Mouse (Mus musculus) neural tube, embryonic 12.5 days (tissue): ENCODE data around the gene Ctnnbl1. TPM values are rescaled to one million over a fixed set of nuclear protein-coding genes. Genes with fewer than 3 reads are reported as not detected.

Experiments
- ATAC-seq: fragments of 200-750 bp; cut with Nextera tagmentation; 2 replicates; pipeline ENCODE4 v1.8.0; 2017; ENCODE audit warnings: low read depth, mild to moderate bottlenecking, moderate TSS enrichment, moderate library complexity; ENCODE audit not compliant: low FRiP score
- H3K27ac ChIP-seq: fragments of 300-500 bp; sonication (generic); 2 replicates; pipeline ENCODE4 v1.5.1; 2016
- H3K27me3 ChIP-seq: fragments of 300-500 bp; sonication (generic); replicated peaks from 2 replicates; pipeline ENCODE4 v1.6.1; 2016; ENCODE audit warnings: mild to moderate bottlenecking
- H3K36me3 ChIP-seq: fragments of 300-500 bp; sonication (generic); 2 replicates; pipeline ENCODE4 v1.6.1; 2016; ENCODE audit warnings: mild to moderate bottlenecking
- H3K4me1 ChIP-seq: fragments of 300-500 bp; sonication (generic); 2 replicates; pipeline ENCODE4 v1.6.1; 2016
- H3K4me2 ChIP-seq: fragments of 300-500 bp; sonication (generic); replicated peaks from 2 replicates; pipeline ENCODE4 v1.6.1; 2016; ENCODE audit warnings: mild to moderate bottlenecking
- H3K4me3 ChIP-seq: fragments of 300-500 bp; sonication (generic); 2 replicates; pipeline ENCODE4 v1.5.1; 2016
- H3K9ac ChIP-seq: fragments of 300-500 bp; sonication (generic); 2 replicates; pipeline ENCODE4 v1.6.1; 2016; ENCODE audit warnings: mild to moderate bottlenecking
- H3K9me3 ChIP-seq: fragments of 300-500 bp; sonication (generic); 2 replicates; pipeline ENCODE4 v1.6.1; 2016; ENCODE audit warnings: mild to moderate bottlenecking
- WGBS: fragments of 180-500 bp; shearing (Covaris S2); methylation state at CpG from one replicate; pipeline ENCODE4 v1.1.7; 2016; 5-methylcytosine and 5-hydroxymethylcytosine counted together
- polyA plus RNA-seq: library from polyadenylated mRNA; unstranded; fragments of >200 nt; fragmentation: Nextera tagmentation; extraction: Ambion mirVana; gene quantifications from 2 replicates; pipeline ENCODE4 v1.2.1, GENCODE M21; 2016

Gene Ctnnbl1
- polyA plus RNA-seq, 1 experiment from 2014 or later: 80.2 TPM

GRCm38 (mm10) chr2:157712677-157713076 is 24.5 kb upstream of the Ctnnbl1 start:
- 82% methylated on average over 6 of the region's 6 CpGs for WGBS
- Histone ChIP-seq H3K4me2 (no peak overlapping the region), H3K9me3 (no peaks in the 10 kb centered on the region), H3K27ac (no peak overlapping the region), H3K9ac (no peak overlapping the region), H3K27me3 (no peaks in the 10 kb centered on the region), H3K4me1 (peaks cover 25% of the 10 kb centered on the region), H3K36me3 (no peaks in the 10 kb centered on the region), H3K4me3 (no peak overlapping the region)
- ATAC-seq: no peak

GRCm38 (mm10) chr2:157715586-157716191 is 21.5 kb upstream of the Ctnnbl1 start:
- H3K9ac ChIP-seq: 0 out of 2 replicates have a peak overlapping the region, but pooled peaks have one; percentile 14
- no peak overlapping the region for H3K4me3 ChIP-seq
- H3K9me3 ChIP-seq: no peaks in the 10 kb centered on the region
- H3K4me2 ChIP-seq: no peak overlapping the region
- no peak for ATAC-seq
- no peak overlapping the region for H3K27ac ChIP-seq
- H3K36me3 ChIP-seq: no peaks in the 10 kb centered on the region
- H3K27me3 ChIP-seq: no peaks in the 10 kb centered on the region
- H3K4me1 ChIP-seq: peaks cover 24% of the 10 kb centered on the region
- 40% methylated on average over 12 of the region's 12 CpGs for WGBS

DNA sequence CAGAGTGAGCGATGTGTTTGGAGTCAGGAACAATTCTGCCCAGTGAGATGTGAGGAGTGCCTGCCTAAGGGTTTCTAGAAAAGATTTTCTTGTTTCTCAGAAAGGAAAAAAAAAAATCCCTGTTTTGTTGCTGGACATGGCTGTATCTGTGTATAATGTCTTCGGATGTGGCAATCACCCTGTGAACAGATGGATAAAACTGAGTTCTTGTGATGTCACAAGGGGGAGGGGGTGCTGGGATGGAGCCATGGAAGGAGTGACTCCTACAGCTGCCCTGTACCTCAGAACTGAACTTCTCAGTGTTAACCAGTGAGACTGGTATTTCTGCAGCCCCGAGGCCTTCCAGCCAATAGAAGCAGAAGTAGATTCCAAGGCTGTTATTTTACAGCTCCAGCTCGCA is 18.8 kb upstream of the Ctnnbl1 start:
- no peaks in the 10 kb centered on the region for H3K9me3 ChIP-seq
- no peak for ATAC-seq
- H3K36me3 ChIP-seq: no peaks in the 10 kb centered on the region
- H3K4me3 ChIP-seq: no peak overlapping the region
- H3K27ac ChIP-seq: no peak overlapping the region
- peaks cover 16% of the 10 kb centered on the region for H3K4me1 ChIP-seq
- WGBS: 50% methylated on average over 4 of the region's 4 CpGs
- H3K27me3 ChIP-seq: no peaks in the 10 kb centered on the region
- H3K9ac ChIP-seq: no peak overlapping the region
- no peak overlapping the region for H3K4me2 ChIP-seq

DNA sequence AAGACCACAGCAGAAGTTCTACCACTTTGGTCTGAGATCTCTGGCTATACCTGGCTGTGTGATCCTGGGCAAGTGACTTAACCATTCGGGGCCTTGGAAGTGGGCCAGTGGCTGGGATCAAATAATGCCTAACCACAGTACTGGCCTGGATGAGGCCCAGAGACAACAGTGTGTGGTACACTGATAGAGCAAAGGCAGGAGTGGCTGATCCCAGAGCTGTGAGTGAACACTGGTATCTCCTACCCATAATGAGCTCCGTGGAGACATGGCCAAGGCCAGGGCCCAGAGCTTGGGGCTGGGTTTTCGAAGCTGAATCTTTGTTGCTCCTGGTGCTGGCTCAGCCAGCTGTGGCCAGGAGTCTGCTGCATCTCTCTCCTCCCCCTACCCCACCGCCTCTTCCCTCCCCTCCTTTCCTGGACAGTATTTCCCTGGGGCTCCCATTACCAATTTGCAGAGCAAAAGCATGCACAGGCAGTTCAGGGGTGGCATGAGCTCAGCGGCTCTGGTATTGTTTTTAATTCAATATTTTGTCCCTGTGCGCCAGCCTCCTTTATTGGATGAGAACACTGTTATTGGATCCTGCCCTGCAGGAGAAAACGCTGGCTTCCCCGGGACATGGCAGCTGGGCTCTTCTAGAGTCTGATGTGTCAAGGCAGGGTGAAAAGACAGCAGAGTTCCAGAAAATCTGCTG is 13.2 kb upstream of the Ctnnbl1 start:
- Histone ChIP-seq H3K9me3 (no peaks in the 10 kb centered on the region), H3K4me2 (no peak overlapping the region), H3K4me1 (peaks cover 16% of the 10 kb centered on the region), H3K27ac (peak overlapping the region; percentile 50), H3K36me3 (no peaks in the 10 kb centered on the region), H3K9ac (no peak overlapping the region), H3K4me3 (no peak overlapping the region), H3K27me3 (no peaks in the 10 kb centered on the region)
- WGBS: 55% methylated on average over 8 of the region's 8 CpGs
- ATAC-seq: peak; percentile 66

DNA sequence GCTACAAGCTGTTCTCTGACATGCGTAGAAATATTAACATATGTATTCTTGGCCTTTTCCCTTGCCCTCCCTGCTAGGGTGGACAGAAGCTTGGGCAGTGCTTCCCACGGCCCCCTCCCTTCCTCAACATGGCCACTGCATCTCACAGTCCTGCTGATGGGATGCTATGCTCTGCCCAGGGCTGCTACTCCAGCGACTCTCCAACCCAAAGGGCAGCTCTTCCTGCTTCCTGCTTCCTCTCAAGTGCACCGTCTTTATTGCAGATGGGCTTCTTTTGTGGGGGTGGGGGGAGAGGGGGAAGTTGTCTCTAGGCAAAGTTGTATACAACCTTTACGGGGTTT is 12.7 kb upstream of the Ctnnbl1 start:
- H3K9ac ChIP-seq: no peak overlapping the region
- no peak overlapping the region for H3K4me2 ChIP-seq
- H3K27ac ChIP-seq: 0 out of 2 replicates have a peak overlapping the region, but pooled peaks have one; percentile 50
- no peaks in the 10 kb centered on the region for H3K9me3 ChIP-seq
- no peak overlapping the region for H3K4me3 ChIP-seq
- H3K4me1 ChIP-seq: peaks cover 16% of the 10 kb centered on the region
- WGBS: 67% methylated on average over 5 of the region's 5 CpGs
- 0 out of 2 replicates have a peak, but pooled peaks have one; percentile 48 for ATAC-seq
- H3K36me3 ChIP-seq: no peaks in the 10 kb centered on the region
- no peaks in the 10 kb centered on the region for H3K27me3 ChIP-seq

DNA sequence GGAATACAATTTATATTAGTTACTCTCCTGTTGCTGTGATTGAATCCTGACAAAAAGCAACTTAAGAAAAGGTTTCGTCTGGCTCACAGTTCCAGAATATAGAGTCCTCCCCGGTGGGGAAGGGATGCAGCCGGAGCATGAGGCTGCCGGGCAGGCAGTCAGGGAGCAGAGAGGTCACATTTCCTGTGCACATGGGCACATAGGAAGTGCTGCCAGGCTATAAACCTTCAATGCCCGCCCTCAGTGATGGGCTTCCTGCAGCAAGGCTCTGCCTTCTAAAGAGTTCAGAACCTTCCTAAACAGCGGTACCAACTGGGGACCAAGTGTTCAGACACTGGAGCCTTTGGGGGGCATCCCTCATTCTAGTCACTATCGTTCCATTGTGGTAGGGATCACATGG is 7.4 kb downstream of the Ctnnbl1 start:
- Histone ChIP-seq H3K4me3 (no peak overlapping the region), H3K36me3 (no peaks in the 10 kb centered on the region; the same call in 1 of the 2 replicates), H3K27me3 (no peaks in the 10 kb centered on the region), H3K9me3 (no peaks in the 10 kb centered on the region), H3K27ac (no peak overlapping the region), H3K4me2 (no peak overlapping the region), H3K9ac (no peak overlapping the region), H3K4me1 (no peaks in the 10 kb centered on the region)
- no peak for ATAC-seq
- WGBS: 87% methylated on average over 7 of the region's 7 CpGs

GRCm38 (mm10) chr2:157745735-157746134 is 8.5 kb downstream of the Ctnnbl1 start:
- WGBS: 98% methylated on average over 4 of the region's 4 CpGs
- Histone ChIP-seq H3K27ac (no peak overlapping the region), H3K36me3 (no peaks in the 10 kb centered on the region; the same call in 1 of the 2 replicates), H3K27me3 (no peaks in the 10 kb centered on the region), H3K4me1 (peaks cover 5% of the 10 kb centered on the region; the same call in 1 of the 2 replicates), H3K4me2 (no peak overlapping the region), H3K9me3 (no peaks in the 10 kb centered on the region), H3K4me3 (no peak overlapping the region), H3K9ac (no peak overlapping the region)
- ATAC-seq: no peak

DNA sequence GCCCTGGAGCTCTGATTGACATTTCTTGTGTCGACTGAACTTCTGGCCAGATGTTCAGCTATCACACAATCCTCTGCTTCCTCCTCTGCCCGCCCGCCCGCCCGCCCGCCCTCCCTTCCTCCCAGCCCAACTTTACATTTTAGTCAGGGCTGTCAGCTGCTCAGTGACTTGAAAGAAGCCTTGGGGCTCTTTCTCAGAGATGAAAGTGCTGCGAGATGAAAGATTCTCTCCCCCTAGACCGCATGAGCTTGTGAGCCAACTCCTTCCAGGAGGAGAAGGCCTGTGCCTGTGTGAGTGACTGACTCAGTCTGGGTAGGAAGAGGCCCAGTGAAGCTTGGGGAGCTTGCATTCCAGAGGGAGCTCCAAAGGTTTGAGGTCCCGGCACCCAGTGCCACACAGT is 9.4 kb downstream of the Ctnnbl1 start:
- Histone ChIP-seq H3K9ac (no peak overlapping the region), H3K4me1 (peaks cover 12% of the 10 kb centered on the region), H3K27me3 (no peaks in the 10 kb centered on the region), H3K4me3 (no peak overlapping the region), H3K36me3 (no peaks in the 10 kb centered on the region; the same call in 1 of the 2 replicates), H3K4me2 (no peak overlapping the region), H3K9me3 (no peaks in the 10 kb centered on the region), H3K27ac (no peak overlapping the region)
- WGBS: 71% methylated on average over 9 of the region's 9 CpGs
- ATAC-seq: no peak

- Histone ChIP-seq H3K4me1 (peaks cover 24% of the 10 kb centered on the region), H3K36me3 (no peaks in the 10 kb centered on the region; the same call in 1 of the 2 replicates), H3K4me2 (no peak overlapping the region), H3K9me3 (no peaks in the 10 kb centered on the region), H3K27me3 (no peaks in the 10 kb centered on the region), H3K27ac (no peak overlapping the region), H3K4me3 (no peak overlapping the region), H3K9ac (no peak overlapping the region)
- no peak for ATAC-seq
- whole genome bisulfite sequencing: 63% methylated on average over 2 of the region's 2 CpGs
Observed at GRCm38 (mm10) chr2:157747989-157748388, 10.8 kb downstream of the Ctnnbl1 start.

- ATAC-seq: no peak
- Histone ChIP-seq H3K27ac (no peak overlapping the region), H3K4me2 (no peak overlapping the region), H3K9ac (no peak overlapping the region), H3K9me3 (no peaks in the 10 kb centered on the region), H3K27me3 (no peaks in the 10 kb centered on the region), H3K4me3 (no peak overlapping the region), H3K36me3 (no peaks in the 10 kb centered on the region; the same call in 1 of the 2 replicates), H3K4me1 (peaks cover 27% of the 10 kb centered on the region)
- 78% methylated on average over 8 of the region's 8 CpGs for WGBS
Observed at GRCm38 (mm10) chr2:157750481-157750880, 13.3 kb downstream of the Ctnnbl1 start.

GRCm38 (mm10) chr2:157750926-157751588 is 13.9 kb downstream of the Ctnnbl1 start:
- no peaks in the 10 kb centered on the region for H3K36me3 ChIP-seq
- H3K9me3 ChIP-seq: no peaks in the 10 kb centered on the region
- H3K4me1 ChIP-seq: peaks cover 27% of the 10 kb centered on the region
- 0 out of 2 replicates have a peak overlapping the region, but pooled peaks have one; percentile 57 for H3K27ac ChIP-seq
- H3K4me3 ChIP-seq: no peak overlapping the region
- no peak overlapping the region for H3K9ac ChIP-seq
- H3K4me2 ChIP-seq: peak overlapping the region; percentile 2; the same call in 1 of the 2 replicates
- 78% methylated on average over 12 of the region's 12 CpGs for WGBS
- H3K27me3 ChIP-seq: no peaks in the 10 kb centered on the region
- ATAC-seq: no peak
